Mouse (Mus musculus) thymus, adult 2 months (tissue): ENCODE results near the gene Apaf1.
A peak's percentile ranks its signal among the peaks of the same experiment; 100 is the strongest.

Experiments used
- CTCF ChIP-seq: fragments of 200-500 bp; IDR thresholded peaks from 2 replicates; pipeline ENCODE4 v1.5.1; 2012; ENCODE audit warnings: mild to moderate bottlenecking, control low read depth, low read length, moderate library complexity, borderline replicate concordance; ENCODE audit not compliant: control insufficient read depth, poor library complexity, insufficient read depth; ENCODE audit errors: extremely low read depth
- POLR2A ChIP-seq: fragments of 200-500 bp; IDR thresholded peaks from 2 replicates; pipeline ENCODE4 v1.6.1; 2012; ENCODE audit warnings: mild to moderate bottlenecking, low read length, control low read depth, moderate library complexity; ENCODE audit not compliant: control insufficient read depth, poor library complexity, insufficient read depth; ENCODE audit errors: extremely low read depth

DNA sequence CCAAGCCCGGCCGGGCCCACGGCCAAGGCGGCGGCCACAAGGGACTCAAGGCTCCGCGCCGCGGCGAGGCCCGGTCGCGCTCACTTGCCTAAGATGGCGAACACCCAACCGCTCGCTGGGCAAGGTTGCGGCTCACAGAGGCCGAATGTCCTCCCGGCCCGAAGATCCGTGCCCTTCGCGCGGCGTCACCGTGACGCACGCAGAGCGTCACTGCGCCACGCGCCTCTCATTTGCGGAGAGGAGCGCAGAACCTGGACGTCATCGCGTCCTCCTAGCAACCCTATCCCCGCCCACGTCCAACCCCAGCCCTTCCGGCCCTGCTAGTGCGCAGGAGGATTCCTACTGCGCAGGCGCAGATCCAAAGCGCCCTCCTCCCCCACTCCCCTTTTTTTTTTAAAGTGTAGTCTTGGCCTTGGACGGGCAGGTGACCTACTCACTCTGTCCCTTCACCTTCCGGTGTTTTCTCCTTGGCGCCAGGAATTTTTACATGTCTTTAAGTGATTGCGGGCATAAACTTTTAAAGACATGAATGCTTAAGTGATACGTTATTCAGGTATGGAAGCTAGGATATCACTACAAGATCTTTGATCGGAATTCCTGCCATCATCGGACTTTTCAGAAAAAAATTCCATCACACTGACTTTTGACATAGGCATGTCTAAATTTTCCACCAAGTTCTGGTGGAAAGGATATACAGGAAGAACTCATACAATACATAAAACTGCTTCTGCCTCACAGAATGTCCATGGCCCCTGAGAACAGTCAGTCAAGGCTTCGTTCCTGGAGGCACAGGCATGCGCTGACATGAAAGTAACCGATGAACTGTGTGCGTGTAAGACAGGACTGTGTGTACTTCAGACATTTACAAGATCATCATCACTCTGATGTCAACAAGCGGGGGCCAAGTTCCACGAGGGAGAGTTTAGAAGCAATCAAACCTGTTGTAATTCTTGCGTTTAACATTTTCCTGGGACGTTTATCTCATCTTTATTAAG, 41.6 kb upstream of the Apaf1 start, which contains the start of gene Slc25a3:
- TF ChIP-seq CTCF (0 out of 2 replicates have a peak, but pooled peaks have one; percentile 24), POLR2A (peak; percentile 99)
